Mouse (Mus musculus) MN1 (cell line): ENCODE measurements around the gene Nav2.

Experiments used
- DNase-seq: peaks from one replicate; pipeline ENCODE4 v3.0.0-alpha.2; 2016; ENCODE audit warnings: low spot score

Gene Nav2

GRCm38 (mm10) chr7:49361465-49362090 is 453.1 kb downstream of the Nav2 start:
- no peak for DNase-seq

- DNase-seq: no peak
These were observed 456.1 kb downstream of the Nav2 start for GRCm38 (mm10) chr7:49364486-49365162.

DNA sequence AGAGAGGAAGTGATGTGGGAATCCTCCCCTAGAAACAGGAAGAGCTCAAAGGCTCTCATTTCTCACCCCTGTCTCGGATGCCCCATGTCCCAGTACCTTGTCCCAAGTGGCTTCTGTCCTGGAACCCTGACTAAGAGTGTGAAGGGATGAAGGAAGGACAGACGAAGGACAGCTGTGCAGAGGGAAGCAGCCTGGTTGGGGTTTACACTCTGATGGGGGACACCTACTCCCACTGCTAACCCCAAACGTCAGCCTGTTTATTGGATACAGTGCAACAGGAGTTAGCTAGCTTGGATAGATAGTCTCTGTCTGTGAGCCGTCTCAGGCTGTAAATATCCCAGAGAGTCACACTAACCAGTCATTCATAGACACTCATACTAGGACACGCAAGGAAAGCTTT is 460.1 kb downstream of the Nav2 start:
- DNase-seq: no peak

- no peak for DNase-seq
These were observed 460.5 kb downstream of the Nav2 start for GRCm38 (mm10) chr7:49369006-49369405.

DNA sequence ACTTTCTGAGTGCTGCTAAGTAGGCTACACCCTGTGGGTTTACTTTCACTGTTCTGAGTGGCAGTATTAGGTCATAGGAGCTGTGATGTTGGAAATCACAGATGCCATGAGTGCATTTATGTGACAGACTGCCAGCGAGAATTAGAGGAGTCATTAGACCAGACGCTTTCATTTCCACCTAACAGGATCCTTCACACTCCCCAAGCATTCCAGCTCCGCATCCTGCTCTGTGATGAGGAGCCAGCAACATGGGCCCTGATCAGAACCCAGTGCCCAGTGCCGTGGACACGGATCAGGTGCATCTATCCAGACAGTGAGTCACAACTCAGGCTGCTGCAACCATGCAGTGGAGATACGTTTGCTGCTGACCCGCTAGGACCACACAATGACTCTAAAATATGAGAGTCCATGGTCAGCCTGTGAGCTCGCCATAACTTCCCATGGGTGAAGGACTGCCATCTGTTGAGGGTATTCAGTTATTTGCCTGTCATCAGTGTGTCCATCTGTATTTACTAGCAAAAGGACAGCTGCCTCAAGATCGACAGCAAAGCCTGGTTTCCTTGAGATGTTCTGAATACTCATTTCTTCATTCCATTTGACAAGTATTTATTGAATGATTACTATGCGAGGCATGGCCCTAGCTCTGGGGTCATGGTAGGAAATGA is 461.4 kb downstream of the Nav2 start:
- no peak for DNase-seq

DNA sequence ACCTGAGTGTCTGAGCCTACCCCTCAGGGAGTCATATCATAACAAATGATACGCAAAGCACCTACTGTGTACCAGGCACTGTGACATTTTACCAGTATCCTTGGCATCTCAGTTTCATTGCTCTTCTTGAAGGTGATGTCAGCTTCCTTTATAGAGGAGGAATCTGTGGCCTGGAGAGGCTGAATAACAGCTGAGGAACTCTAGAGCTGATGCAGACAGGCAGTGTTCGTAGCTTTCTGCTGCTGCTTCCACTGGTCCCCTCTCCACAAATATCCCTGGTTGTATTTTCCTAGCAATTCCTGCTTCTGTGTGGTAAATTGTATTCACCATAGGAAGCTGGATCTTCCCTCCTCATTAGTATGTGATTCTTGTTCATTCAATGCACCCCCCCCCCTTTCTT is 462.8 kb downstream of the Nav2 start:
- no peak for DNase-seq

GRCm38 (mm10) chr7:49371972-49372371 is 463.5 kb downstream of the Nav2 start:
- no peak for DNase-seq

- no peak for DNase-seq
These were observed 464.7 kb downstream of the Nav2 start for GRCm38 (mm10) chr7:49373173-49373572.

DNA sequence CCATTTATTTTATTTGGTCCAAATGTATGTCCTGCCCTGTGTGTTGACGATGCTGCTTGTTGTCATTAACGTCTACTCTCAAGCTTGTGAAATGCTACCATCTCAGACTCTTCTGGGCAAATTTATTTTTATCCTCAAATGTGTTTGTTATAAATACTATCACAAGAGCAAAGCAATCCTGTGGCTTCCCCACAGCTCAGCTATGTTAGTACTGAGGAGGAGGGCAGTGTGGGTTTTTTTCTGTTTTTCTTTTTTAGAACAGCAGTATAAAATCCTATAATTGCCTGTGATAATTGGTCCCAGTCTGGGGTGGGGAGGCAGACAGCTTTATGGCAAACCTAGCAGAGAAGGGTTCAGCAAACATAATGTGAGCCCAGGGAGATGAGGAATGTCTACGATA is 465.1 kb downstream of the Nav2 start:
- no peak for DNase-seq

DNA sequence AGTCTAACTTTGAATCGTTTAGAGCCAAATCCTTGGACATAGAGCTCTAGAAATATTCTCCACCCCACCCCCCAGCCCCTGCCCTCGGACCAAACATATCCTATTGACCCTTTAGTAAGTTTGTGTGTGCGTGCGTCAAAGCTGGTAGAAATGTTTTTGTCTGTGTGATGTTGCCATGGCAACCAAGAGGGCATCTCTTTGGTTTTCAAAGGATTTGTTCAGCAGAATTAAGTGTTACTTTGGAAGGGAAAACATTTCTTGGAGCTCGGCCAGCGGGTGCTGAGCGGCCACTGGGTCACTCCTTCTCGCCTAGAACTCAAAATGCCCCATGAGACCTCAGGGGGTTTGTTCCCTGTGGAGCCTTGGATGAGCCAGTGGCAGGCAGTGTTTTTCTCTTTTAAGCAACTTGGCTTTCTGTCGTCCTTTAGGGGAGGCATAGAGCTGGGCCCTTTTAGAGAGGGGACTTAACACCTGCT is 467.0 kb downstream of the Nav2 start:
- DNase-seq: no peak

DNA sequence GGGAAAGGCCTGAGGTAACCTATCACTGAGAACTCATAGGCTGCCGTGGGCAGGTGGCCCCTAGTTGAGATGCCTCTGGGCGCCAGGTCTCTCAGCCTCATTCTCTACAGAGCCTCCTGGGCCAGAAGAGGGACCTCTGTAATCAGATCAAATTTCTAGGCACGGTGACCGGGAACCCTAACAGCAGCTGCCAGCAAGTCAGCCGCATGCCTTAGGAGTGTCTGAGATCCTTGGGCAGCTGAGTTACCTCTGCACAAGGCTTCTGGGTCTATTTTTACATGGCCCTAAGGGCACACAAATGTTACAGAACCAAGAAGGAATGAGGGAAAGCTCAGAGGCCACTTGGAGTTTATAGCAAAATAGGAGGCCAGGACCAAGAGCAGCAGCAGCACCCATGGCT is 470.1 kb downstream of the Nav2 start:
- DNase-seq: no peak

- DNase-seq: no peak
These were observed 472.4 kb downstream of the Nav2 start for GRCm38 (mm10) chr7:49380940-49381339.

DNA sequence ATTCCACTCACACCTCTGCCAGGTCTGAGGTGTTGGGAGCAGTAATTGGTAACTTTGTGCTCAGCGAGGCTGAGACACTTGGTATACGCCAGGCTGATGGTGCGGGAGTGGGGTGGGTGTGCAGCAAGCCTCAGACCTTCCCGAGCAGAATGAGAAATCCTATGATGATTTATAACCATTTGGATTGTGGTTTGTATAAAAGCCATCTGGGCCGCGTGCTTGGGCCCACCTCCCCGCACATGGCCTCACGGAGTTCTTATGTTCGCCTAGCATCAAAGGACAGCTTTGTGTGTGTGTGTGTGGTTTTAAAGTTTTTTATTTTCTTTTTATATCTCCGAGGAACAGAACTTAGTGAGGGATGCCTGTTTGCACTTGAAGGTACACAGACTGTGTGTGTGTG is 474.4 kb downstream of the Nav2 start:
- no peak for DNase-seq

GRCm38 (mm10) chr7:49388137-49388536 is 479.6 kb downstream of the Nav2 start:
- DNase-seq: no peak

- no peak for DNase-seq
These were observed 481.8 kb downstream of the Nav2 start for GRCm38 (mm10) chr7:49390312-49390711.

DNA sequence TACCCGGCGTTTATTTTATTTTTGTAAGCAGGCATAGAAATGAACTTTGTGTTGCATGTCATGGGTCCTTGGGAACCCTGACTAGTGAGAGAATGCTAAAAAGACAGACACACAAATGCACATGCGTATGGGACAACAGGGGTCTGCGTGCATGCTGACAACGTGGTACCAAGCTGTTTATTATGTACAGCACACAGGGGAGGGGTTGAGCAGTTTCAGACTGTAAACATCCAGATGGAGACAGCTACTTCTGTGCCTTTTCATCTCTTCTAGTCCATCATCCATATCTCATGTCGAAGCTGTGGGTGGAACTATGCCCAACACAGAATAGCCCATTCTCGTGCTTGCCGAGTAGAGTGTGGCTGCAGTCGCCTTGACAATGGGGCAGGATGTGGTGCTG is 482.3 kb downstream of the Nav2 start:
- DNase-seq: no peak

GRCm38 (mm10) chr7:49392180-49392579 is 483.7 kb downstream of the Nav2 start:
- no peak for DNase-seq

- no peak for DNase-seq
These were observed 484.3 kb downstream of the Nav2 start for GRCm38 (mm10) chr7:49392834-49393233.

- DNase-seq: no peak
These were observed 485.3 kb downstream of the Nav2 start for GRCm38 (mm10) chr7:49393857-49394256.

- DNase-seq: no peak
These were observed 487.7 kb downstream of the Nav2 start for GRCm38 (mm10) chr7:49396202-49396601.

DNA sequence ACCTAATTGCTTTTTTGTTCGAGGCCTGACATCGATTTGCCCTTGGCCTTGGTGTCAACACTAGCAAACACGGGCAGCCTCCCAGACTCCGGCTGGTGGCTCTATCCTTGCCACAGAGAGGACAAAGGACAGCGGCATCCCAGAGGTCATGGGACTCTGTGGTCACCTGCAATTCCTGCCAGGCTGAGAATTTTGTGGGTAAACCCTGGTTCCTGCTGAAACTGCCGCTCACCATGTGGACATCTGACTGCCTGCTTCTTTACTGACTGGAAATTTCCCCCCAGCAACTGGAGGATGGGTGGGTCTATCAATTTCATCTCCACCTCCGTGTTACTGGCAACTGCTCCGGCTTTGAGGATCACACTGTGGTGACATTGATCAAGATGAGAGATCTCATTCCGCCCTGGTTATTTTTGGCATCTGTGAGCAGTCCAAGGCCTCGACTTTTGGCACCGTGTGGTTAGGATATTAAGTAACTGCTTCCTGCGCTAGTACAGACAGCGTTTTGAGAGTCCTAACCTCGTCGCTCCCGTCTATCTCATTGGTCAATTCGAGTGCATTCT is 489.0 kb downstream of the Nav2 start:
- DNase-seq: no peak

DNA sequence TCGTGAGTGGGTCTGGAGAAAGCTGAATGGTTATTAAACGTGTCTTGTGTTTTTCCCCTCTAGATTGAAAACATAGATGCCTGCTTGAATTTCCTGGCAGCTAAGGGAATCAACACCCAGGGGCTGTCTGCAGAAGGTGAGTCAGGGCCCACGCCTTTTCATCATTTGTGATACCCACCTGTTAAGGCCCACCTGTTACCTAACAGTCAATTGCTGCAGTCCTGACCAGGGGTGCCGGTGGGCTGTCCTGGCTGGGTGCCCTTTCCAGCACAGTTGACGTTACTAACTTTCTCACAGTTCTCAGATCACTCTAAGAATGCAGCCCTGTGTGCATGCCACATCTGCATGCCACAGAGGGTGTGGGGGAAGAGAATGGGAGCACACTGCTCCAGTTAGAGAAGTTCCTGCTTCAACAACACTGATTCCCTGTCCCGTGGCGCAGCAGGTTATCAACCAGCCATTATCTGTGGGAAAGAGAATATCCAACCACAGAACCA is 489.6 kb downstream of the Nav2 start:
- DNase-seq: no peak

DNA sequence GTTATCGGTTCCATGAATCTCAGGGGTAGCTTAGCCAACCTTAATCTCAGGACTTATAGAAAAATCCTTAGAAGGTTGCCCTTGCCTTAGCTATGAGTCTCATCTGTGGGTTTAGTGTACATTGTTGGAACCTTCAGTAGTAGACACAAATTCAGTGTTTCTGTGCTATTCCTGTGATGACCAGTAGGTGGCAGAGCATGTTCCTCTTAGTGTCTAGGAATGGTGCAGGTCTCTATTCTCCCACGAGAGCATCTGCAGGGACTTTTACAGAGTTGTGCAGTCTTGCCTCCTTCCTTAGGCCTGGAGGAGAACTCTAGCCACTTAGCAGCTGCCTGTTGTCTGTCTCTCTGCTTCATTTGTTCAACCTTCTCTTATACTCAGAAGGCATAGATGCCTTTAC is 490.8 kb downstream of the Nav2 start:
- DNase-seq: peak; percentile 7
